Mouse (Mus musculus) midbrain, postnatal 0 days (tissue): ENCODE data around the gene Stac2. TPM values are rescaled to one million over a fixed set of nuclear protein-coding genes. Genes with fewer than 3 reads are reported as not detected.

Source experiments
- ATAC-seq: fragments of 200-750 bp; cut with Nextera tagmentation; 2 replicates; pipeline ENCODE4 v1.8.0; 2017; ENCODE audit warnings: moderate number of reproducible peaks, mild to moderate bottlenecking, moderate TSS enrichment, moderate library complexity; ENCODE audit not compliant: low FRiP score
- DNase-seq: peaks from one replicate; pipeline ENCODE4 v3.0.0-alpha.2; 2015; ENCODE audit warnings: low spot score
- H3K27ac ChIP-seq: fragments of 300-500 bp; sonication (generic); 2 replicates; pipeline ENCODE4 v1.5.1; 2014; ENCODE audit warnings: low read depth, mild to moderate bottlenecking, low read length, mixed read lengths
- H3K27me3 ChIP-seq: fragments of 300-500 bp; sonication (generic); 2 replicates; pipeline ENCODE4 v1.6.1; 2014; ENCODE audit warnings: low read length, control low read depth, mixed read lengths; ENCODE audit not compliant: insufficient read depth
- H3K36me3 ChIP-seq: fragments of 300-500 bp; sonication (generic); 2 replicates; pipeline ENCODE4 v1.6.1; 2014; ENCODE audit warnings: low read length, control low read depth, mixed read lengths; ENCODE audit not compliant: insufficient read depth
- H3K4me1 ChIP-seq: fragments of 300-500 bp; sonication (generic); 2 replicates; pipeline ENCODE4 v1.6.1; 2014; ENCODE audit warnings: mild to moderate bottlenecking, control low read depth, antibody characterized with exemption, low read length, mixed read lengths; ENCODE audit not compliant: insufficient read depth
- H3K4me2 ChIP-seq: fragments of 300-500 bp; sonication (generic); 2 replicates; pipeline ENCODE4 v1.6.1; 2014; ENCODE audit warnings: low read depth, mild to moderate bottlenecking, low read length, mixed read lengths; ENCODE audit not compliant: poor library complexity, severe bottlenecking
- H3K4me3 ChIP-seq: fragments of 300-500 bp; sonication (generic); 2 replicates; pipeline ENCODE4 v1.5.1; 2014; ENCODE audit warnings: low read depth, mild to moderate bottlenecking, low read length, moderate library complexity
- H3K9ac ChIP-seq: fragments of 300-500 bp; sonication (generic); replicated peaks from 2 replicates; pipeline ENCODE4 v1.6.1; 2014; ENCODE audit warnings: mild to moderate bottlenecking, low read length, moderate library complexity, mixed read lengths; ENCODE audit not compliant: poor library complexity, severe bottlenecking
- H3K9me3 ChIP-seq: fragments of 300-500 bp; sonication (generic); 2 replicates; pipeline ENCODE4 v1.6.1; 2016; ENCODE audit warnings: low read length, control low read depth
- CTCF ChIP-seq: IDR thresholded peaks from 2 replicates; pipeline ENCODE4 v1.5.1; 2016; ENCODE audit warnings: antibody characterized with exemption, mild to moderate bottlenecking
- WGBS: fragments of 180-500 bp; shearing (Covaris S2); extraction: QIAGEN DNeasy Blood & Tissue Kit; methylation state at CpG from one replicate; pipeline ENCODE4 v1.1.7; 2014; 5-methylcytosine and 5-hydroxymethylcytosine counted together
- polyA plus RNA-seq: library from polyadenylated mRNA; unstranded; fragments of >200 nt; fragmentation: Nextera tagmentation; extraction: Ambion mirVana; gene quantifications from 2 replicates; pipeline ENCODE4 v1.2.1, GENCODE M21; 2015
- total RNA-seq: library from RNA; depleted of rRNA; stranded (reverse); fragments of >200 nt; gene quantifications from 2 replicates; pipeline ENCODE4 v1.2.3, GENCODE M21; 2014

The Stac2 gene
- total and polyA plus RNA-seq, 2 experiments from 2014 or later = 3.5 to 8.3 TPM

- Histone ChIP-seq H3K27ac (no peak overlapping the region), H3K9ac (no peak overlapping the region), H3K27me3 (no peaks in the 10 kb centered on the region), H3K4me2 (no peak overlapping the region), H3K36me3 (peaks cover 12% of the 10 kb centered on the region; the same call in 1 of the 2 replicates), H3K9me3 (no peaks in the 10 kb centered on the region), H3K4me3 (no peak overlapping the region), H3K4me1 (no peaks in the 10 kb centered on the region)
- no peak for DNase-seq
- ATAC-seq = no peak
- WGBS = 70% methylated on average over 7 of the region's 7 CpGs
- peak; percentile 25; the same call in 1 of the 2 replicates for TF ChIP-seq CTCF
Measured at GRCm38 (mm10) chr11:97998898-97999608, 54.2 kb downstream of the Stac2 start.

- Histone ChIP-seq H3K4me3 (no peak overlapping the region), H3K9me3 (no peaks in the 10 kb centered on the region), H3K4me2 (no peak overlapping the region), H3K4me1 (no peaks in the 10 kb centered on the region), H3K27ac (no peak overlapping the region), H3K9ac (no peak overlapping the region), H3K36me3 (0 out of 2 replicates have a peak, but pooled peaks cover 5% of the 10 kb centered on the region), H3K27me3 (no peaks in the 10 kb centered on the region)
- no peak for TF ChIP-seq CTCF
- ATAC-seq (no peak), DNase-seq (no peak)
- WGBS = 84% methylated on average over 11 of the region's 11 CpGs
Measured at GRCm38 (mm10) chr11:97998074-97998793, 55.0 kb downstream of the Stac2 start.

- H3K4me1 ChIP-seq = no peaks in the 10 kb centered on the region
- H3K27ac ChIP-seq = no peak overlapping the region
- H3K36me3 ChIP-seq = no peaks in the 10 kb centered on the region
- H3K4me3 ChIP-seq = no peak overlapping the region
- ATAC-seq = no peak
- H3K27me3 ChIP-seq = no peaks in the 10 kb centered on the region
- TF ChIP-seq CTCF = no peak
- 80% methylated on average over 8 of the region's 8 CpGs for WGBS
- H3K9me3 ChIP-seq = no peaks in the 10 kb centered on the region
- H3K9ac ChIP-seq = no peak overlapping the region
- no peak for DNase-seq
- no peak overlapping the region for H3K4me2 ChIP-seq
Measured at GRCm38 (mm10) chr11:97997387-97997960, 55.8 kb downstream of the Stac2 start.

- no peak for DNase-seq
- Histone ChIP-seq H3K36me3 (no peaks in the 10 kb centered on the region), H3K9ac (no peak overlapping the region), H3K27ac (no peak overlapping the region), H3K9me3 (no peaks in the 10 kb centered on the region), H3K4me3 (no peak overlapping the region), H3K27me3 (no peaks in the 10 kb centered on the region), H3K4me1 (no peaks in the 10 kb centered on the region), H3K4me2 (no peak overlapping the region)
- no peak for ATAC-seq
- WGBS = 63% methylated on average over 1 of the region's 1 CpGs
- TF ChIP-seq CTCF = no peak
Measured at GRCm38 (mm10) chr11:97996691-97997090, 56.6 kb downstream of the Stac2 start.

- DNase-seq (no peak), ATAC-seq (peak; percentile 35)
- TF ChIP-seq CTCF = peak; percentile 67
- no peaks in the 10 kb centered on the region for H3K36me3 ChIP-seq
- no peak within 1 kb of the TSS for H3K27ac ChIP-seq
- H3K4me2 ChIP-seq = peak within 1 kb of the TSS; percentile 84
- no peaks in the 10 kb centered on the region for H3K27me3 ChIP-seq
- H3K9me3 ChIP-seq = no peaks in the 10 kb centered on the region
- H3K9ac ChIP-seq = peak within 1 kb of the TSS; percentile 54
- no peaks in the 10 kb centered on the region for H3K4me1 ChIP-seq
- H3K4me3 ChIP-seq = peak within 1 kb of the TSS; percentile 38
- WGBS = 1% methylated on average over 26 of the region's 26 CpGs
Measured at GRCm38 (mm10) chr11:97995564-97996288, 57.5 kb downstream of the Stac2 start, which contains the start of gene Arl5c. Gene Arl5c, minus strand, starts transcription at chr11:97996181.
